Mouse (Mus musculus): Measurements from ENCODE around the gene Eps15. TPM values are rescaled to one million over a fixed set of nuclear protein-coding genes. Genes with fewer than 3 reads are reported as not detected.

Gene Eps15
- polyA plus RNA-seq, 1 experiment: 5.9 TPM

- TF ChIP-seq CTCF (IDR thresholded peaks at IDR 0.05; ENCODE audit: extremely low read depth, insufficient read depth, insufficient read length, insufficient replicate concordance): no peak
- no peak for TF ChIP-seq POLR2A (IDR thresholded peaks at IDR 0.05; ENCODE audit: low read depth, low read length)
- no peak for DNase-seq (ENCODE audit: low read depth in 1 of 2, low spot score in 2 of 2)
- H3K4me1 ChIP-seq (ENCODE audit: control insufficient read depth, insufficient read depth, insufficient read length): no peaks in the 10 kb centered on the region; the same call in 1 of the 2 replicates
- 2% methylated on average over 56 of the region's 56 CpGs for WGBS
- peak within 1 kb of the TSS; percentile 41 for H3K4me3 ChIP-seq (ENCODE audit: extremely low read depth, insufficient read depth, insufficient read length)
- no peak within 1 kb of the TSS for H3K27ac ChIP-seq (ENCODE audit: insufficient read depth, low read length)
- H3K27me3 ChIP-seq (ENCODE audit: control insufficient read depth, insufficient read depth, low read length): peaks cover 7% of the 10 kb centered on the region; the same call in 1 of the 2 replicates
- H3K36me3 ChIP-seq (ENCODE audit: control insufficient read depth, insufficient read depth, low read length): no peaks in the 10 kb centered on the region
Measured at GRCm38 (mm10) chr4:109406486-109407175, 126.6 kb downstream of the Eps15 start, which contains the start of gene Ttc39a. Ttc39a (plus strand) TSS chr4:109406623.

- WGBS: 5% methylated on average over 24 of the region's 24 CpGs
- TF ChIP-seq POLR2A (IDR thresholded peaks at IDR 0.05; ENCODE audit: low read depth, low read length) (no peak), CTCF (IDR thresholded peaks at IDR 0.05; ENCODE audit: extremely low read depth, insufficient read depth, insufficient read length, insufficient replicate concordance) (no peak)
- H3K27me3 ChIP-seq (ENCODE audit: control insufficient read depth, insufficient read depth, low read length): peaks cover 7% of the 10 kb centered on the region; the same call in 1 of the 2 replicates
- H3K36me3 ChIP-seq (ENCODE audit: control insufficient read depth, insufficient read depth, low read length): no peaks in the 10 kb centered on the region
- no peak overlapping the region for H3K4me3 ChIP-seq (ENCODE audit: extremely low read depth, insufficient read depth, insufficient read length)
- no peak overlapping the region for H3K27ac ChIP-seq (ENCODE audit: insufficient read depth, low read length)
- no peak for DNase-seq (ENCODE audit: low read depth in 1 of 2, low spot score in 2 of 2)
- no peaks in the 10 kb centered on the region; the same call in 1 of the 2 replicates for H3K4me1 ChIP-seq (ENCODE audit: control insufficient read depth, insufficient read depth, insufficient read length)
Measured at GRCm38 (mm10) chr4:109407176-109407520, 127.1 kb downstream of the Eps15 start.

GRCm38 (mm10) chr4:109407701-109408485 lies 127.8 kb downstream of the Eps15 start:
- no peaks in the 10 kb centered on the region for H3K36me3 ChIP-seq (ENCODE audit: control insufficient read depth, insufficient read depth, low read length)
- DNase-seq (ENCODE audit: low read depth in 1 of 2, low spot score in 2 of 2): no peak
- H3K27me3 ChIP-seq (ENCODE audit: control insufficient read depth, insufficient read depth, low read length): peaks cover 7% of the 10 kb centered on the region; the same call in 1 of the 2 replicates
- H3K4me3 ChIP-seq (ENCODE audit: extremely low read depth, insufficient read depth, insufficient read length): no peak overlapping the region
- 73% methylated on average over 9 of the region's 9 CpGs for WGBS
- no peak overlapping the region for H3K27ac ChIP-seq (ENCODE audit: insufficient read depth, low read length)
- H3K4me1 ChIP-seq (ENCODE audit: control insufficient read depth, insufficient read depth, insufficient read length): no peaks in the 10 kb centered on the region; the same call in 1 of the 2 replicates
- no peak for TF ChIP-seq POLR2A (IDR thresholded peaks at IDR 0.05; ENCODE audit: low read depth, low read length)
- TF ChIP-seq CTCF (IDR thresholded peaks at IDR 0.05; ENCODE audit: extremely low read depth, insufficient read depth, insufficient read length, insufficient replicate concordance): no peak

- no peak for DNase-seq (ENCODE audit: low read depth in 1 of 2, low spot score in 2 of 2)
- no peaks in the 10 kb centered on the region; the same call in 1 of the 2 replicates for H3K4me1 ChIP-seq (ENCODE audit: control insufficient read depth, insufficient read depth, insufficient read length)
- H3K27me3 ChIP-seq (ENCODE audit: control insufficient read depth, insufficient read depth, low read length): peaks cover 7% of the 10 kb centered on the region; the same call in 1 of the 2 replicates
- H3K36me3 ChIP-seq (ENCODE audit: control insufficient read depth, insufficient read depth, low read length): no peaks in the 10 kb centered on the region
- TF ChIP-seq POLR2A (IDR thresholded peaks at IDR 0.05; ENCODE audit: low read depth, low read length) (no peak), CTCF (IDR thresholded peaks at IDR 0.05; ENCODE audit: extremely low read depth, insufficient read depth, insufficient read length, insufficient replicate concordance) (no peak)
- no peak overlapping the region for H3K4me3 ChIP-seq (ENCODE audit: extremely low read depth, insufficient read depth, insufficient read length)
- 72% methylated on average over 9 of the region's 9 CpGs for WGBS
- H3K27ac ChIP-seq (ENCODE audit: insufficient read depth, low read length): no peak overlapping the region; the same call in 1 of the 2 replicates
Measured at GRCm38 (mm10) chr4:109410681-109411376, 130.8 kb downstream of the Eps15 start.

- 88% methylated on average over 6 of the region's 6 CpGs for WGBS
- H3K27ac ChIP-seq (ENCODE audit: insufficient read depth, low read length): no peak overlapping the region; the same call in 1 of the 2 replicates
- no peak for TF ChIP-seq CTCF (IDR thresholded peaks at IDR 0.05; ENCODE audit: extremely low read depth, insufficient read depth, insufficient read length, insufficient replicate concordance)
- no peak for TF ChIP-seq POLR2A (IDR thresholded peaks at IDR 0.05; ENCODE audit: low read depth, low read length)
- no peak overlapping the region for H3K4me3 ChIP-seq (ENCODE audit: extremely low read depth, insufficient read depth, insufficient read length)
- H3K4me1 ChIP-seq (ENCODE audit: control insufficient read depth, insufficient read depth, insufficient read length): no peaks in the 10 kb centered on the region; the same call in 1 of the 2 replicates
- H3K27me3 ChIP-seq (ENCODE audit: control insufficient read depth, insufficient read depth, low read length): peaks cover 7% of the 10 kb centered on the region; the same call in 1 of the 2 replicates
- no peaks in the 10 kb centered on the region for H3K36me3 ChIP-seq (ENCODE audit: control insufficient read depth, insufficient read depth, low read length)
- DNase-seq (ENCODE audit: low read depth in 1 of 2, low spot score in 2 of 2): no peak
Measured at GRCm38 (mm10) chr4:109411377-109411967, 131.4 kb downstream of the Eps15 start.

GRCm38 (mm10) chr4:109412233-109412632 lies 132.2 kb downstream of the Eps15 start:
- WGBS: 79% methylated on average over 5 of the region's 5 CpGs
- TF ChIP-seq POLR2A (IDR thresholded peaks at IDR 0.05; ENCODE audit: low read depth, low read length): no peak
- TF ChIP-seq CTCF (IDR thresholded peaks at IDR 0.05; ENCODE audit: extremely low read depth, insufficient read depth, insufficient read length, insufficient replicate concordance): no peak
- Histone ChIP-seq H3K36me3 (ENCODE audit: control insufficient read depth, insufficient read depth, low read length) (no peaks in the 10 kb centered on the region), H3K27me3 (ENCODE audit: control insufficient read depth, insufficient read depth, low read length) (0 out of 2 replicates have a peak, but pooled peaks cover under 1% of the 10 kb centered on the region), H3K27ac (ENCODE audit: insufficient read depth, low read length) (no peak overlapping the region), H3K4me1 (ENCODE audit: control insufficient read depth, insufficient read depth, insufficient read length) (no peaks in the 10 kb centered on the region), H3K4me3 (ENCODE audit: extremely low read depth, insufficient read depth, insufficient read length) (no peak overlapping the region)
- DNase-seq (ENCODE audit: low read depth in 1 of 2, low spot score in 2 of 2): no peak
